Mouse (Mus musculus) brain, embryonic 14.5 days (tissue): ENCODE data around the gene Fbxl17.

Experiments used
- CTCF ChIP-seq: fragments of 200-500 bp; IDR thresholded peaks from 2 replicates; pipeline ENCODE4 v1.5.1; 2012; ENCODE audit warnings: inconsistent platforms, mild to moderate bottlenecking, moderate library complexity, borderline replicate concordance; ENCODE audit not compliant: insufficient read depth, insufficient read length; ENCODE audit errors: extremely low read depth
- POLR2A ChIP-seq: fragments of 200-500 bp; IDR thresholded peaks from 2 replicates; pipeline ENCODE4 v1.6.1; 2012; ENCODE audit warnings: mild to moderate bottlenecking, inconsistent platforms, borderline replicate concordance; ENCODE audit not compliant: poor library complexity, insufficient read depth, insufficient read length, severe bottlenecking; ENCODE audit errors: extremely low read depth

DNA sequence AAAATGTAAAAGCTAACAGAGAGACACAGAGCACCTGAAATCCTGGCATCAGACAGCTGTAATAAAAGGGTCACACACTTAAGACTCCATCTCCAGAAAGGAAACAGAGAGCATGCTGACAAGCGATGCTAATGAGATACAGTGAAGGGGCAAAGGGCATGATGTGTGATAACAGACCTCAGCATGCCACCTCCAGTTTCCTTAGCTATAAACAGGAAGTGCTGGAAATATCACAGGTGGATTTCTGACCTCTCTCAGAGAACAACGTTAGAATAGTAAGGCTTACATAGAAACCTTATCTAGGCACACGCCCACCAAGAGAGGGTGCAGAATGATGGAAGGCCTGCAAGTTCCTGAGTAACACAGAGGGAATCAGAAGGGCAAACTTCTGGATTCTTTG, 88.3 kb downstream of the Fbxl17 start:
- TF ChIP-seq POLR2A, result no peak
- no peak for TF ChIP-seq CTCF
